Mouse (Mus musculus) ovary, postnatal 10 days (tissue): Measurements from ENCODE around the gene Cwf19l1.

Experiments used
- DNase-seq: peaks from one replicate; pipeline ENCODE4 v3.0.0; 2022; ENCODE audit warnings: low spot score

Cwf19l1 gene

DNA sequence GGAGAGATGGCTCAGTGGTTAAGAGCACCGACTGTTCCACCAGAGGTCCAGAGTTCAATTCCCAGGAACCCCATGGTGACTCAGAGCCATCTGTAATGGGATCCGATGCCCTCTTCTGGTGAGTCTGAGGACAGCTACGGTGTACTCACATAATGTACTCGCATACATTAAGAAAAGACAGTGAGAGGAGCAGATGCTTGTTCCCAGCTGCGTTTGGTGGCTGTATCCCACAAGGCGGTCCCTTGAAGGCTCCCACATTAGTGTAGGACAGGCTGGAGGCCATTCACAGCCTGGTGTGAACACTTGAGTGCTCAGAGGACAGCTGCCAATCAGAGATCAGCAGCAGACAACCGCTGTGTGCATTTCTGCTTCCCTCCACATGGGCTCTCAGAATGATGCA is 24.0 kb downstream of the Cwf19l1 start:
- DNase-seq = no peak

DNA sequence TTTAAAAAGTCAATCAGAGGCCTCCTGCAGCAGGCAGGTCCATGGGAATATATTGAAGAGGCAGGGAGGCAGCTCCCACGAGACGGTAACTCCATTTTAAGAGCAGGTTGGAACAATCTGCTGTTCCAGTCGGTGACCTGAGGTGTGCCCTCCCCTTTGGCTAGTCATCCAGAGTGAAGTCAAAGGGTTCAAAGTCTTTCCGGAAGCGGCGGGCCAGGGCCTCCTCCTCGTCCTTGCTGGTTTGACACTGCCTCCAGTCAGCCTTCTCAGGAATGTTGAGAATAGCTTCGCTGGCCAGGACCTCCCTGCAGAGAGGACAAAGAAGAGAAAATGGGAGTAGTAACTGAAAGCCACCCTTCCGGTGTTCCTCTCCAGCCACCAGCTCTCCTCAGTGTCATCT is 25.3 kb downstream of the Cwf19l1 start:
- no peak for DNase-seq

DNA sequence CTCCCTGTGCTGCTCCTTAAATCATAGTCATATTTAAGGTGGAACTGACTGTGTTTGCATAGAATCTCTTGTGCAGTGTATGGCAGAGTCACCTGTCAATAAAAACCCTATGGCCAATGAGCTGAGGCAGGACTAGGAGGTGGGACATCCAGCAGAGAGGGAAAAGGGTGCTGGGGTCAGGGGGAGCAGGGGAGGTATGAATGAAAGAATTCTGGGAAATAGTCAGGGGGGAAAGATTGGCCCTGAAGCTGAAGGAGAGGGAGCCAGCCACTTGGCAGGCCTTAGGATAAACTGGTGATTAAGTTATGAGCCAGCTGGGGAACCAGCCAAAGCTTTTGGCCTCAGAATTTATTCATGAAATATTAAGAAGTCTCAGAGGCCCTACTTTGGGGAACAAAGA is 26.7 kb downstream of the Cwf19l1 start:
- no peak for DNase-seq

DNA sequence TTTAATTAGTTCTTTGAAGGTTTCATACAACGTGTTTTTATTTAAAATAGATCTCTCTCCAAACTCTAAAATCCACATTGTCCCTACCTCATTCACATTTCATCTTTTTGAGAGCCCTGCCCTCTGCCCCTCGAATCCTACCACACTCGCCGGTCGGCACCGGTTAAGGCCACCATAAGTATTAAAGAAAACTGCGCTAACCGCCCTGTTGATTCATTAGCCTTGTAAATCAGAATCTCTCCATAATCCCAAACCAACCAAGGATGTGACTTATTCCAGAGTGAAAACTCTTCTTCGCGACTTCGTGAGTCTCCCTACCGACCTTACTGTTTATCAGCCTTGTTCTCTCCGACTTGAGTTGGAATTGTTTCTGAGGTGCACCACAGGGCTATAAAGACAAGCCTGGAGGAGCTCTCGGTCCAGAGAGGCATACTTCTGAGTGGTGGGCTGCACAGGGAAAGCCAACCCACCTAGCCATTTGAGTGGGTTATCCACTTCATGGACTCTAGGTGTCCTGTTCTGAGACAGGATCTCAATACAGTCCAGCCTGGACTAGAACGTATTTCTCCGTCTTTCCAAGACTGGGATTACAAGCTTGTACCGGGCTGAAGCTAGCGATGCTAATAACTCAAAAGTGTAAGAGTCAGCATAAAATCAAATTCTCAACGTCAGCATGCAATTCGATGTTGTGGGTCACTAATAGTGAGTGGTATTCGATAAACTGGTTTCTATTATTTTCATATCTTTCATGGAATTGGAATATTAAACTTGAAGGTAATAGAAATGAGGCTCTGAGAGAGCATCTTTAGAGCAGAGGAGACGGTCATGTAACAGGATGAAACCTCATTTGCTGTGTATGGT is 27.8 kb downstream of the Cwf19l1 start:
- no peak for DNase-seq

DNA sequence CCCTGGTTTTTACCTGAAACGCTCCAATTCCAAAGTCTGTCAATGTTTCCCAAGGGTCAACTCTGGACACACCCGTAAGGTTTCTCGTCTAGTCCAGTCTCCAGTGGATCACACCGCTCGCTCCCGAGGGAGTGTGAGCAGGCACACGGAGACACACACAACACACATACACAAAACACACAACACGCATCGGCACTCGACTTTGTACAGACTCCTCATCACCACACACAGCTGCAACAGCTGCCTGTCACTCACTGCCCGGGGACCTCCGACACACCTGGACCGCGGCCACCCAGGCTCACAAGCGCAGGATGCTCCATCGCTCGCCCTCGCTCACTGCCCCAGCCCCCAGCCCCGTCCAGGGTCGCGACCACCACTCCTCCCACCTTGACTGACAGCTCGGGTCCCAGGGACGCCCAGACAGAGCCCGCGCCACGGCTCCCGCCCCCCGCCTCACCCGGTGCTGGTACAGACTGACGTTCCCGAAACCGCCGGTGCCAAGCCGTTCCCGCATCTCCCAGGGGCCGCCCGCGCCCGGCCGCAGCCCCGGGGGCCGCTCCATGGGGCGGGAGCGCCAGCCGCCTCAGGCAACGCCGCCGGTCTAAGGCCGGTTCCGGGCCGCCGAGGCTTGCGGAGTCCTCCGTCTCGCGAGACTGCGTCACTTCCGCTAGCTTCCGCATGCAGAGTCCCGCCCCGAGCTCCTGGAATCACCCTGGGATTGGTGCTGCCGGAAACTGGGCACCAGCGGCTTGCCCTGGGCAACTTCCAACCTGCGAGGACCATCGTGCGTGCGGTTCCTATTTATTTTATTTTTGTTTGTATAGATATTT is 28.6 kb downstream of the Cwf19l1 start, which contains the start of gene Chuk:
Gene Chuk (minus strand): TSS at position 650 of the 830 bp plus-strand sequence.
- DNase-seq = peak; percentile 93

DNA sequence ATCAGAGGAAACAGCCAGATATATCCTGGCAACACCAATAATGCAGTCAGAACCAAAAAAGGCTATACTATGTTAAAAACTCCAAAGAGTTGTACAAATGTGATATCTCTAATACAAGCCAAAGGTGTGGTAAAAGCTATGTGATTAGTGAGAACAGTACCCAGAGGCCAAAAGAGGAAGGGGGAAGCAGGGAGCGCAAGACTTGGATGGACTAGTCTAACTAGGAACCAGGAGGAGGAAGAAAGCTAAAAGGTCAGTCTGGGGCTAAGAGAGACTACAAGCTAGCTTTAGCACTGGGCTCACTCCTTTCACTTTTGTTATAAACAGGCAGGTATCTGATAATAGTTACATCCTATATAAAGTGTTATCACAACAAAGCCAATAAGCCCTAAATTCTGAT is 31.3 kb downstream of the Cwf19l1 start:
- no peak for DNase-seq

DNA sequence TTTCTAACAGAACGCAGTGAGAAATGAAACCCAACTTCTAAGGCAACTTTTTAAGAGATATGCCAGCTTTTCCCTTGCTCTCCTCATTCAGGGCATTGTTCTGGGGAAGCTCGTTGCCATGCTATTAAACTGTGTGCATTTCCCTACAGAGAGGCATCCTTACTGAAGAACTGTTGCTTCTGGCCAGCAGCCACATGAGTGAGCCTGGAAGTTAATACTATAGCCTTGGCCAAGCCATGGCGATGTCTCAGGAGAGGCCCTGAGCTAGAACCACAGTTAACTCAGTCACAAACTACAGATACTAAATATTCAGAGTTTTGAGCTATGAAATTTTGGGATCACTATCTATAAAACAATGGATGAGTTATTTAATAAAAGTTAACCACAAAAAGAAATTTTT is 32.7 kb downstream of the Cwf19l1 start:
- no peak for DNase-seq

DNA sequence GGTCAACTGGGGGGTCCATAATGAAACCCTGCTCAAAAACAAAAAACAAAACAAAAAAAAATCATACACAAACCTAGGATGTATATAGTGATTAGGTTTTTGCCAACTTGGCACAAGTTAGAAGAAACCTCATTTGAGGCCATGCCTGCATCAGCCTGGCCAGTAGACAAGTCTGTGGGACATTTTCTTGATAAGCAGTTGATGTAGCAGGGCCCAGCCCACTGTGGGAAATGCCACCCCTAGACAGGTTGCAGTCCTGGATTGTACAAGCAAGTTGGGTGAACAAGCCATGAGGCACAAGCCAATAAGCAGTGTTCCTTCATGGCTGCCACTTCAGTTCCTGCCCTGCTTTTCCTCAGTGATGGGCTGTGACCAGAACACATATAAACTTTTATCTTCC is 34.8 kb downstream of the Cwf19l1 start:
- no peak for DNase-seq

DNA sequence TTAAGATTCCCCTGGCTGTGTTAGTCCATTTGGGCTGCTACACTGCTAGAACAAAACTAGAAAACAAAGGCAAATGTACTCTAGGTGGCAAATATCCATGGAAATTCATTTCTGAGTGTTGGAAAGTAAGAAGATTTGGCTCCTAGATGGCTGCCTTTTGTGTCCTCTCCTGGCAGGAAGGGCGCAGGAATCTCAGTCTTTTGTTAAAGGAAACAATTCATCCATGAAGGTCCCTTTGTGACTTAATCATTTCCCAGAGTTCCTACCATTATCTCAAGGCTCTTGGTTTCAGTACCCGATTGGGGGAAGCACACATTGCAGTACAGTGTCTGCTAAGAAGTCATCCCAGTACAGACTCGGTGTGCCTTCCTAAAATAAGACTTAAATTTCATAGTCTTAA is 49.4 kb downstream of the Cwf19l1 start:
- DNase-seq = no peak

DNA sequence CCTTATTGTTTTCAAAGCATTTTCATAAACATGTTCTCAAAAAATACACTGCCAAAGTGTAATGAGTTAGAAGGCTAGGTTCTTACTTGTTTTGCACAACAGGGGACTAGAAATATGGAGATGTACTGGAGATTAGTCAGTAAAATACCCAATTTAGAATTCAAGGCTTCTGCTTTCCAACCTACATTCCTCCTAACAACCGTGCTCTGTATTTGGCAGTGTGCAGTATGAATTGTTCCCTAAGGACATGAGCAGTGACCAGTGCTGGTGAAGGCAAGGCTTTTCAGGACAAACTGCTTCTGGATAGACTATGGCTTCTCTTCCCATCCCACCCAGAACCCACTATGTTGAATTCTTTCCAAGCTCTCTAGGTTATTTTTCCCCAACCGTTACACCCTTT is 54.8 kb downstream of the Cwf19l1 start:
- no peak for DNase-seq

DNA sequence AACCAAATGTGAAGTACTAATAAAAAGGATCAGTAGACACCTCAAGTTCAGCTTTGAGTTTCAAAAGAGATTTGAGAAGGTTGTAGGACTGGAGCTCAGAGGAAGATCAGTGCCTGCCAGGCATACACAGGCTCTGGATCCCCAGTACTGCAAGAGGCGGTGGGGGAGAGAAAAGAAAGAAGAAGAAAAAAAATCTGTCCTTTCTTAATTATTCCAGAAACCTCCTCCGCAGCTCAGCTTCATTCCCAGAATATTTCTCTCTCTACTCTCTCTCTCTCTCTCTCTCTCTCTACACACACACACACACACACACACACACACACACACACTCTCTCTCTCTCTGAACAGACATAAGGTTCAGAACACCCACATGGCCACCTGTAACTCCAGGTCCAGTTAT is 55.7 kb downstream of the Cwf19l1 start:
- DNase-seq = no peak

DNA sequence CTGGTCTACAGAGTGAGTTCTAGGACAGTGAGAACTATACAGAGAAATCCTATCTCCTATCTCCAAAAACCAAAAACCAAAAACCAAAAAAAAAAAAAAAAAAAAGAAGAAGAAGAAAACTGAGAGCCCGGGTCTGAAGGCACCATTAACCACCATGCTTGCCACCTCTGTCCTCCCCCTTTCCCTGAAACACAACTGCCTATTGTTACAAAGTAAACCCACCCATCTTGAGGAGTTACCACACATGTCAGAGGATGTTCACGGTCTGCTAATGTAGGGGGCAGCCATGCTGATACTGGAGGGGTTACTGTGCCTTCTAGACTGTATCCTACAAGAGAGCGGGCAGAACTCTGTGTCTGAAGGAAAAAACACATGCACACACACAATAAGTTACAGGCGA is 58.7 kb downstream of the Cwf19l1 start:
- no peak for DNase-seq

DNA sequence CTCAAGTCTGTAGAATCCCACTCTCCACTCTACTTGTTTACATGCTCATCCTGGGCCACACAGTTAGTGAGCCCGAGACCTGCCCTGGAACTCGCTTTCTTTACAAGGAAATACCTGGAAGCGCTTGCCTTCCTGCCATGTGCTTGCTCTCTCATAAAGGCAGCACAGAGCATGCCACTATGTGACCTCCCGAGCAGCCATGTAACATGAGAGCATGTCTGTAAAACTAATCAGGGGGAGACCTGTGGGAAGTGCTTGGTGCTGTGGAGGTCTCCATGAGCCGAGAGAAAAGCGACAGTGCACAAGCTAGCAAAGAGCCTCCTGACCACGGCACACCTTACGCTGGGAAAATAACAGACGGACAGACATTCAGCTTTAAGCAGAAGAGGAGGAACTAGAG is 59.2 kb downstream of the Cwf19l1 start:
- no peak for DNase-seq

DNA sequence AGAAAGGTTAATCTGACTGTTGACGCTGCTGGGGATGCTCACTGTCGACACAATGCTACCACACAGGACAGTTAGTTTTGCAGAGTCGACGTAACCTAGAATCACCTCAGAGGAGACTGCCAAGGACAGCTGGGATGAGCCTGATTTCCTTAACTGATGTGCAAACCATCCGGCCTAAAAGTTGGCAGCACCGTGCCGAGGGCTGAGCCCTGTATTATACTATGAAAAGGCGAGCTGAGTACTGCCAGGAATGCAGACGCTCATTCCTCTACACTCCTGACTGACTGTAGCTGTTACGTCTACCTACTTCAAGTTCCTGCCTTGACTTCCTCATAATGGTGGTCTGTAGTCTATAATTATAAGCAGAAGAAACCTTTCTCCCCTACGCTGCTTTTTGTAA is 60.7 kb downstream of the Cwf19l1 start:
- DNase-seq = no peak

DNA sequence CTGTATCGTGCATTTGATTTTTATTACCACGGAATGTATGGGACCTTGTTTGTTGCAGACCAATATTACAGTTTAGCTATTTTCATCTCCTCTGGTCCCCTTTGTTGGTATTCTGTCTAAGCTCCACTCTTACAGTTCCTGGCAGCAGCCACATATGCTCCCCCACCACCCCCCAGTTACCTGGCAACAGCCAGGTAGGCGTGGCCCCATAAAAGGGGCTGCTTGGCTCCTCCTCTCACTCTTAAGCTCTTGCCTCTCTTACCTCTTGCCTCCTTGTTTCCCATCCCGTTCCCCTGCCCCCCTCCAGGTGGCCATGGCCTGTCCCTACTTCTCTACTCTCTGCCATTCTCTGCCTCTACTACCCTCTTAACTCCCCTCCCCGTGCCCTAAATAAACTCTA is 64.5 kb downstream of the Cwf19l1 start:
- no peak for DNase-seq

DNA sequence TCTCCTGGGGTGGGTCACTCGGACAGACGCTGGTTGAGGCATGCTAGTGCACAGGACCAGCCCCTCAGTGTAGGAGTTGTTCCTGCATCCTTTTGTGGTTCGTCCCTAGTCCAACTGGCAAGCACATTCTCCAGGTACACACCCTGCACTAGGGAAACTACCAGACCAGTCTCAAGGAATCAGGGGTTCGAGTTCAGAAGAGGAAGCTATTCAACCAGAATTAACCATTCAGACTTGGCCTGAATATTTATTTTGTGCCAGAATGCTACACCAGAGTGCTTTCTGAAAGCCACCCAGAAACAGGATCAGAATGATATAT is 65.8 kb downstream of the Cwf19l1 start:
- no peak for DNase-seq

DNA sequence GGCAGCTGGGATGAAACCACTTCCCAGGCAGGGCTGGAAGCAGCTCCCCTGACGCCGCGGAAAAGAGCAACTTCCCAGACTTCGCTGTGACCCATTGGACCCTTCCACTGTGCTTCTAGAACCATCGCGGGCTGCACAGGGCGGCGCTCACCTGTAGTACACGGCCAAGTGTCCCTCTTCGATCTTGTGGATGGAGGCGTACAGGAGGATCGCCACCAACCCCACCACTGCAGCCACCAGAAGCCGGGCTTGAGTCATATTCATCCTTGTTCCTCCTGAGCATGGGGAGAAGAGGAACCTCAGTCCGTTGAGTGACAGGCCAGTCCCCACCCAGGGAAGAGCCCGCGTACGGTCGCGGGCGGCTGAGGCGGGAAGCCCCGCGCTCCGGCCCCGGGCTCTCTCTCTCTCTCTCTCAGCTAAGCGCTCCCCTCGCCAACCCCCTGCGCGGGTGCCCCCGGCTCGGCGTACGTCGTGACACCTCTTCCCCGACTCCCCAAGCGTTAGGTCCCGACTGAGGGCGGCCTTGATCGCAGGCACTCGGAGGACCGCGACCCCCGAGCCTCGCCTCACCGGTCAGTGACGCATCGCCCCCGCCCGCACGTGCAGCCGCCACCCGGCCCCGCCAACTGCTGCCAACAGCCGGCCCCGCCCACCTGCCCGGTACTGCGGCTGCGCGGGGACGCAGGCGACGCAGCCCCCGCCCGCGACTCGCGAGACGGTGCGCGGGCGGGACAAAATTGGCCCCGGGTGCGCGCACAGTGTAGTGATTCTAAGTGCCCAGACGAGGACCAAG is 66.4 kb downstream of the Cwf19l1 start, which contains the start of gene Erlin1:
Gene Erlin1 (minus strand): TSS at position 665 of the 793 bp plus-strand sequence.
- DNase-seq = peak; percentile 84

DNA sequence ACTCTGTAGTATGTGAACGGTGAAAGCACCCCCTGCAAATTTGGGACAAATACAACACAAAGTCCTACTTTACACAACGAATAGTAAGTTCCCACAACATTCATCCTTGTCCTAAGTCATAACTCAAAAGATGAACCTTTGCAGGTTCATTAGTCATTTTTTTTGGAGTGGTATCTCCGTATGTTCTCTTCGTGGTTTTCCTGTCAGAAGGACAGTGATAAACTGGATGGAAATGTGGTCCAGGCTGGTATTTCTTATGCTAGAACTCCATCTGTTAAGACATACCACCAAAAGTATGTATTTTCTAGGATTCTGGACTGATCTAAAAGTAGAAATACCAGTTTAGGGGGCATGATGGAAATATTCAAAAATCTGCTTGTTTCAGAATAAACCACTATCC is 67.4 kb downstream of the Cwf19l1 start:
- DNase-seq = no peak

DNA sequence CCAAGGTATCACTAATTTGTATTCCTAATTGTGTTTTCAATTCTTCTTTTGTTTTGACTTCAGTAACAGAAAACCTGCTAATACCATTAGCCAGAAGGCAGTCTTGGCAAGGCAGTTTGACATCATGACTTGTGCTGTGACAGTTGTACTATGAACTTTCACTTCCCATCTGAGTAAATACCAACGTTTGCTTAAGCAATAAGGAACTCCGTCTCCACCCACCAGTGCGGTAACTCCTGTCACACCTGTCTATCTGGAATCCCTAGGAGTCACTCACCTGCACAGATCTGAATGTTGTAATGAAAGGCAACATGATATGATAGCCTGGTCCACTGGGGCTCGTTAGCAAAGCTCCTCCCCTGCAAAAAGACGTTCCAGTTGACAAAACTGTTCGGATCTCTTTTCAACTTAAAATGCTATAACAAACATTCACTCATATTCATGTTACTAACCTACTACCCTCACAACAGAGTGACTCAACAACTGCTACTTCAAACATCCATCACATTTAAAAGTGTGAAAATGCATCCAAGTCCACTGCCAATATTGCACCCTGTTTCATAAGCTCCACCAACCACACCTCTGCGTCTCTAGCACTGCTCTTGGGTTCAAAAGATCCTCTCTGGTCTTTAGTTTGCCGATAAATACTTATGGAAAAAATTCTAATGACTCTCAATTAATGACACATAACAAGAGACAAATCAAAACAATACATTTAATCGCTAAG is 68.2 kb downstream of the Cwf19l1 start:
- no peak for DNase-seq

DNA sequence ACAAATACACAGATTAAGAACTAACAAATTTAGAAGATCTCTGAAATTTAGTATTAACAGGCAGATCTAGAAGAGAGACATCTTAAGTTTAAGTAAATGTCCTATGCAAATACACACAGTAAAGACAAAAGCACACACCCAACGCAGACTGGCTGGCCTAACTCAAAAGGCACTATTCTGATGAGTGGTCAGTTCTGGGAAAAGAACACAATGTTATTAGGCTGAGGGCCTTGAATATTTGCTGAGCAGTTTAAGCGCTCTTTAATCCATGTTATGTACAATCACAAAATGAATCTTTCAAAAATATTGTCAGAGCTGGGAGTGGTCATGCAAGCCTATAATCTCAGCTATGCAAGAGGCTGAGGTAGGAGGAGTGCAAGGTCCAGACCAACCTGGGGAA is 70.9 kb downstream of the Cwf19l1 start:
- no peak for DNase-seq

DNA sequence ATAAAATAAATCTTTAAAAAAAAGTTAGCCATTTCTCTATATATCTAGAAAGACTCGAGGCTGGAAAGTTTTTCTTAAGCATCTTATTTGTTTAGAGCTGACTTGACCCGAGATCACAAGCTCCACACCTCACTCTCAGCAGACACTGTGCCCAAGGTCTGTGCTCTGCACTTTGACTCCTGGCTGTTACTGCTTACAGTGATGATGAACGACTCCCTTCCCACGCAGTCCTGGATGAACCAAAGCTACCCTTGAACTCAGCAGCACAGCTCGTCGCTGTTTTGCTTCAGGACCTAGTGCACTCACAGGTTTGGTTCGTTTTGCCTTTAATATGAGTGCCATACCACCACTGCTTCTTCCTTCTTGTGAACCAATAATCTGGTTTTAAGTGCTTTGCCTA is 71.9 kb downstream of the Cwf19l1 start:
- no peak for DNase-seq

DNA sequence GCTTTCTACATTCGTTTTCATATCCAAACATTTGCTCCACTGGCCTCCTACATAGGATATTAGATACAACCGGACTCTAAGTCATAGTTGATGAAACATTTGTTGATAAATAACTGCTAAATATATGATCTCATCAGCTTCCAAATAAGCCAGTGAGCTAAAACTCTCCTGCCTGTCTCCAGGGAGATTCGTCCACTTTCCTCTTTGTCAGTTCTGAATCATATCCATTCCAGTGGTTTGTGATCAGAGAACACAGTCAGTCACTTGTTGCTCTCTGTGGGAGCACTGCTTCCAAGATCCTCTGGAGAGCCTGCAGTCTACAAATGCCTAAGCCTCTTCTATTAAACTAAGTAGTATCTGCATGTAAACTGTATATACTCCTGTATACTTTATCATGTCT is 75.5 kb downstream of the Cwf19l1 start:
- no peak for DNase-seq
